Mouse (Mus musculus): Measurements from ENCODE around the gene Astl.

GRCm38 (mm10) chr2:127307179-127307578, 31.3 kb upstream of the Astl start:
- TF ChIP-seq POLR2A (IDR thresholded peaks at IDR 0.05; ENCODE audit: low read depth, low read length) = no peak
- no peak for TF ChIP-seq CTCF (IDR thresholded peaks at IDR 0.05; ENCODE audit: extremely low read depth, insufficient read depth, insufficient read length, insufficient replicate concordance)
